Mouse (Mus musculus) common myeloid progenitor, adult 5-6 weeks (primary cell): ENCODE results near the gene Gm42688. TPM values are rescaled to one million over a fixed set of nuclear protein-coding genes. Genes with fewer than 3 reads are reported as not detected.

Source experiments
- total RNA-seq: library from RNA; stranded (forward); fragments of 200-1000, 187-1606 nt; gene quantifications from 2 replicates; pipeline ENCODE4 v1.2.3, GENCODE M21; 2017

Gm42688 gene
- total RNA-seq, 1 experiment from 2014 or later, result 3.1 TPM

Other genes starting within 250 kb of the Gm42688 start
- gene Sema4f, start 161.8 kb upstream of the Gm42688 start, total RNA-seq, result not detected in 2 replicates
- 0.39 and 7.7 TPM in 2 replicates for gene M1ap, start 154.7 kb upstream of the Gm42688 start, total RNA-seq
- 13.2 and 15.2 TPM in 2 replicates for gene Dok1, start 68.1 kb upstream of the Gm42688 start, total RNA-seq
- 1.4 and 2.1 TPM in 2 replicates for gene Loxl3, start 67.4 kb upstream of the Gm42688 start, total RNA-seq
- gene Aup1, start 47.1 kb upstream of the Gm42688 start, total RNA-seq, result 100 and 115 TPM in 2 replicates
- 46.3 and 65.5 TPM in 2 replicates for gene Htra2, start 46.3 kb upstream of the Gm42688 start, total RNA-seq
- 0.78 TPM in 1 of 2 replicates, not detected in the other for gene Dqx1, start 43.8 kb upstream of the Gm42688 start, total RNA-seq
- not detected in 2 replicates for gene Tlx2, start 31.3 kb upstream of the Gm42688 start, total RNA-seq
- gene Pcgf1, start 23.7 kb upstream of the Gm42688 start, total RNA-seq, result 9.3 and 16.8 TPM in 2 replicates
- not detected in 2 replicates for gene Lbx2, start 15.2 kb upstream of the Gm42688 start, total RNA-seq
- 0.41 TPM in 1 of 2 replicates, not detected in the other for gene Ccdc142, start within 50 bp of the Gm42688 start, total RNA-seq
- gene Mrpl53, start 7.4 kb downstream of the Gm42688 start, total RNA-seq, result 25.3 and 30.0 TPM in 2 replicates
- 80.9 and 86.2 TPM in 2 replicates for gene Mogs, start 13.9 kb downstream of the Gm42688 start, total RNA-seq
- 70.1 and 85.3 TPM in 2 replicates for gene Wbp1, start 19.9 kb downstream of the Gm42688 start, total RNA-seq
- gene Ino80b, start 23.8 kb downstream of the Gm42688 start, total RNA-seq, result 40.2 and 58.8 TPM in 2 replicates
- gene Rtkn, start 33.8 kb downstream of the Gm42688 start, total RNA-seq, result 0.96 and 3.9 TPM in 2 replicates
- not detected in 2 replicates for gene Wdr54, start 54.8 kb downstream of the Gm42688 start, total RNA-seq
- not detected in 2 replicates for gene 1700003E16Rik, start 54.8 kb downstream of the Gm42688 start, total RNA-seq
- gene Dctn1, start 64.3 kb downstream of the Gm42688 start, total RNA-seq, result 50.2 and 52.2 TPM in 2 replicates
- 0.10 TPM in 1 of 2 replicates, not detected in the other for gene Slc4a5, start 118.2 kb downstream of the Gm42688 start, total RNA-seq
- 24.1 and 27.0 TPM in 2 replicates for gene Mthfd2, start 224.3 kb downstream of the Gm42688 start, total RNA-seq
- 112 and 127 TPM in 2 replicates for gene Mob1a, start 224.4 kb downstream of the Gm42688 start, total RNA-seq
- 89.1 and 97.5 TPM in 2 replicates for gene Bola3, start 247.5 kb downstream of the Gm42688 start, total RNA-seq